Mouse (Mus musculus) myocyte (in vitro differentiated cells): Measurements from ENCODE around the gene Gpr27. TPM values are rescaled to one million over a fixed set of nuclear protein-coding genes. Genes with fewer than 3 reads are reported as not detected.

Source experiments
- H3K27me3 ChIP-seq: one replicate; pipeline ENCODE4 v1.6.1; 2011; ENCODE audit not compliant: control insufficient read depth, insufficient read depth, insufficient read length
- H3K36me3 ChIP-seq: one replicate; pipeline ENCODE4 v1.6.1; 2011; ENCODE audit not compliant: control insufficient read depth, insufficient read depth
- H3K4me2 ChIP-seq: one replicate; pipeline ENCODE4 v1.6.1; 2011; ENCODE audit warnings: low read depth, control low read depth
- H3K4me3 ChIP-seq: one replicate; pipeline ENCODE4 v1.5.1; 2011; ENCODE audit warnings: mild to moderate bottlenecking, control low read depth, moderate library complexity
- H3K79me2 ChIP-seq: one replicate; pipeline ENCODE4 v1.6.1; 2011; ENCODE audit not compliant: control insufficient read depth, insufficient read depth
- H3ac ChIP-seq: one replicate; pipeline ENCODE4 v1.6.1; 2011; ENCODE audit not compliant: control insufficient read depth, insufficient read length
- CEBPB ChIP-seq: IDR thresholded peaks from 2 replicates; pipeline ENCODE4 v1.6.1; 2011; ENCODE audit warnings: mild to moderate bottlenecking, moderate library complexity; ENCODE audit not compliant: poor library complexity, insufficient read depth, severe bottlenecking
- E2F4 ChIP-seq: IDR thresholded peaks from one replicate; pipeline ENCODE4 v1.6.1; 2011; ENCODE audit warnings: mild to moderate bottlenecking, control low read depth, moderate library complexity; ENCODE audit not compliant: insufficient read depth
- MAX ChIP-seq: IDR thresholded peaks from one replicate; pipeline ENCODE4 v1.6.1; 2011; ENCODE audit warnings: low read depth, mild to moderate bottlenecking, control low read depth
- MYOD1 ChIP-seq, 3 experiments: IDR thresholded peaks; one replicate each; pipeline ENCODE4 v1.6.1; 2011; ENCODE audit warnings: control low read depth in 2 of 3, low read depth in 2 of 3, mild to moderate bottlenecking in 2 of 3, moderate library complexity in 1 of 3; ENCODE audit not compliant: insufficient read length in 2 of 3, control insufficient read depth in 1 of 3
- MYOG ChIP-seq, 3 experiments: IDR thresholded peaks; one replicate each; pipeline ENCODE4 v1.6.1; 2011; ENCODE audit warnings: control low read depth in 2 of 3, low read depth in 2 of 3, mild to moderate bottlenecking in 2 of 3; ENCODE audit not compliant: insufficient read length in 2 of 3, control insufficient read depth in 1 of 3, insufficient read depth in 1 of 3
- POLR2A ChIP-seq: IDR thresholded peaks from one replicate; pipeline ENCODE4 v1.6.1; 2011; ENCODE audit warnings: low read depth, mild to moderate bottlenecking, control low read depth, moderate library complexity; ENCODE audit not compliant: insufficient read length
- POLR2AphosphoS2 ChIP-seq: IDR thresholded peaks from one replicate; pipeline ENCODE4 v1.6.1; 2011; ENCODE audit warnings: low read depth, control low read depth; ENCODE audit not compliant: insufficient read length
- REST ChIP-seq: IDR thresholded peaks from one replicate; pipeline ENCODE4 v1.6.1; 2011; ENCODE audit warnings: mild to moderate bottlenecking, control low read depth, moderate library complexity; ENCODE audit not compliant: insufficient read depth, insufficient read length
- SRF ChIP-seq: IDR thresholded peaks from one replicate; pipeline ENCODE4 v1.6.1; 2011; ENCODE audit warnings: low read depth; ENCODE audit not compliant: control insufficient read depth, insufficient read length
- TCF12 ChIP-seq: IDR thresholded peaks from one replicate; pipeline ENCODE4 v1.6.1; 2011; ENCODE audit warnings: mild to moderate bottlenecking, control low read depth; ENCODE audit not compliant: poor library complexity, insufficient read depth, severe bottlenecking
- TCF3 ChIP-seq: IDR thresholded peaks from one replicate; pipeline ENCODE4 v1.6.1; 2011; ENCODE audit warnings: low read depth, control low read depth; ENCODE audit not compliant: insufficient read length
- USF1 ChIP-seq: IDR thresholded peaks from one replicate; pipeline ENCODE4 v1.6.1; 2011; ENCODE audit warnings: low read depth, mild to moderate bottlenecking, control low read depth, moderate library complexity
- polyA plus RNA-seq: library from polyadenylated mRNA; unstranded; fragments of >200 nt; fragmentation: generic; extraction: Trizol; gene quantifications from one replicate; pipeline ENCODE4 v1.2.1, GENCODE M21; 2012; ENCODE audit warnings: missing spikeins

Gene Gpr27
- polyA plus RNA-seq, 1 experiment, result not detected

GRCm38 (mm10) chr6:99691666-99692205 is 743 bp upstream of the Gpr27 start:
- no peaks in the 10 kb centered on the region for H3K79me2 ChIP-seq
- H3K4me3 ChIP-seq, result no peak overlapping the region
- no peak overlapping the region for H3ac ChIP-seq
- H3K36me3 ChIP-seq, result no peaks in the 10 kb centered on the region
- no peak overlapping the region for H3K4me2 ChIP-seq
- H3K27me3 ChIP-seq, result peaks cover 59% of the 10 kb centered on the region
- TF ChIP-seq TCF12 (no peak), USF1 (no peak), MAX (no peak)

DNA sequence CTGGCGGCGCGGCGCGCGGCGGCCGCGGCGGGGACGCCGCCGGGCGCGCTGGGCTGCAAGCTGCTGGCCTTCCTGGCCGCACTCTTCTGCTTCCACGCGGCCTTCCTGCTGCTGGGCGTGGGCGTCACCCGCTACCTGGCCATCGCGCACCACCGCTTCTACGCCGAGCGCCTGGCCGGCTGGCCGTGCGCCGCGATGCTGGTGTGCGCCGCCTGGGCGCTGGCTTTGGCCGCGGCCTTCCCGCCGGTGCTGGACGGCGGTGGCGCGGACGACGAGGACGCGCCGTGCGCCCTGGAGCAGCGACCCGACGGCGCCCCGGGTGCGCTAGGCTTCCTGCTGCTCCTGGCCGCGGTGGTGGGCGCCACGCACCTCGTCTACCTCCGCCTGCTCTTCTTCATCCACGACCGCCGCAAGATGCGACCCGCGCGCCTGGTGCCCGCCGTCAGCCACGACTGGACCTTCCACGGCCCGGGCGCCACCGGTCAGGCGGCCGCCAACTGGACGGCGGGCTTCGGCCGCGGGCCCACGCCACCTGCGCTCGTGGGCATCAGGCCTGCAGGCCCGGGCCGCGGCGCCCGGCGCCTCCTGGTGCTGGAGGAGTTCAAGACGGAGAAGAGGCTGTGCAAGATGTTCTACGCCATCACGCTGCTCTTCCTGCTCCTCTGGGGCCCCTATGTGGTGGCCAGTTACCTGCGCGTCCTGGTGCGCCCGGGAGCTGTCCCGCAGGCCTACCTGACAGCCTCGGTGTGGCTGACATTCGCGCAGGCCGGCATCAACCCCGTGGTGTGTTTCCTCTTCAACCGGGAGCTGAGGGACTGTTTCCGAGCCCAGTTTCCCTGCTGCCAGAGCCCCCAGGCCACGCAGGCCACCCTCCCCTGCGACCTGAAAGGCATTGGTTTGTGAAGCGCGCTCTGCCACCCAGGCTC is 700 bp downstream of the Gpr27 start:
- H3K4me3 ChIP-seq, result no peak overlapping the region
- H3K79me2 ChIP-seq, result no peaks in the 10 kb centered on the region
- no peak overlapping the region for H3K4me2 ChIP-seq
- peaks cover 67% of the 10 kb centered on the region for H3K27me3 ChIP-seq
- TF ChIP-seq MYOG (IDR thresholded peaks at IDR 0.05; ENCODE audit: control insufficient read depth in 1 of 3, insufficient read depth in 1 of 3, insufficient read length in 2 of 3, low read depth in 2 of 3) (no peak), REST (no peak), POLR2AphosphoS2 (no peak), TCF12 (no peak), SRF (no peak), TCF3 (no peak), USF1 (no peak), POLR2A (no peak), MAX (no peak), CEBPB (no peak)
- H3ac ChIP-seq, result no peak overlapping the region
- H3K36me3 ChIP-seq, result no peaks in the 10 kb centered on the region

GRCm38 (mm10) chr6:99700484-99700883 is 8.0 kb downstream of the Gpr27 start:
- Histone ChIP-seq H3K36me3 (no peaks in the 10 kb centered on the region), H3K79me2 (no peaks in the 10 kb centered on the region), H3K27me3 (peaks cover 27% of the 10 kb centered on the region), H3K4me2 (no peak overlapping the region), H3ac (no peak overlapping the region), H3K4me3 (no peak overlapping the region)
- TF ChIP-seq TCF12, result no peak
- TF ChIP-seq MAX, result no peak
- no peak for TF ChIP-seq REST
- no peak for TF ChIP-seq SRF
- TF ChIP-seq CEBPB, result no peak
- TF ChIP-seq USF1, result no peak
- TF ChIP-seq POLR2A, result no peak
- no peak for TF ChIP-seq MYOD1 (IDR thresholded peaks at IDR 0.05; ENCODE audit: control insufficient read depth in 1 of 3, insufficient read length in 2 of 3, low read depth in 2 of 3)
- no peak for TF ChIP-seq POLR2AphosphoS2
- no peak for TF ChIP-seq TCF3
- no peak for TF ChIP-seq MYOG (IDR thresholded peaks at IDR 0.05; ENCODE audit: control insufficient read depth in 1 of 3, insufficient read depth in 1 of 3, insufficient read length in 2 of 3, low read depth in 2 of 3)
- no peak for TF ChIP-seq E2F4

DNA sequence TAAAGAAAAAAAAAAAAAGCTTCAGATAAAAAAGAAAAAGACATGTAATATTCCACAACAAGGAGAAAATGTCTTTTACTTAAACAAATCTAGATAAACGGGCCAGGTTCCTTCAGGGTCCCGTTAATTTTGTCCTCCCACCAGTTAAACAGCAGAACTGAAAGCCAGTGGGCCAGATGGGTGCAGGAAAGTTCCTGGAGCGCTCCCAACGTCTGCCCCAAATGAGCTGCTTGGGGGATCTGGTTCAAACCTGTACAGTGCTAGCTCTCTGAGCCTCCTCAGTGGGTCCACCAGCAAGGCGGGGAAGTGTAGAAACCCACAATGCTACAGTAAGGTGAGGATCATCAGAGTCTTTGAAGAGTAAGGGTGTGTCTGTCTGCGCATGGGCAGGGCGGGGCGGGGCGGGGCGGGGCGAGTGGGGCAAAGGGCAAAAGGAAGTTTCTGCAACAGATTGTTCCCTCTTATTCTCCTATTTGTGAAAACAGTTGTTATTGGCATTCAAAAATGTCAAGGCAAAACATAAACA is 19.2 kb downstream of the Gpr27 start:
- Histone ChIP-seq H3ac (no peak overlapping the region), H3K36me3 (no peaks in the 10 kb centered on the region), H3K79me2 (no peaks in the 10 kb centered on the region), H3K4me2 (no peak overlapping the region), H3K4me3 (no peak overlapping the region), H3K27me3 (peaks cover 26% of the 10 kb centered on the region)
- TF ChIP-seq TCF12 (no peak), POLR2A (no peak), E2F4 (no peak), MYOD1 (IDR thresholded peaks at IDR 0.05; ENCODE audit: control insufficient read depth in 1 of 3, insufficient read length in 2 of 3, low read depth in 2 of 3) (no peak), USF1 (no peak), MYOG (IDR thresholded peaks at IDR 0.05; ENCODE audit: control insufficient read depth in 1 of 3, insufficient read depth in 1 of 3, insufficient read length in 2 of 3, low read depth in 2 of 3) (no peak), SRF (no peak), REST (no peak), TCF3 (no peak), CEBPB (no peak), MAX (no peak), POLR2AphosphoS2 (no peak)
